Mouse (Mus musculus) erythroblast, embryonic 14.5 days (primary cell): Measurements from ENCODE around the gene Homez. TPM values are rescaled to one million over a fixed set of nuclear protein-coding genes. Genes with fewer than 3 reads are reported as not detected.

Source experiments
- H3K27me3 ChIP-seq: 2 replicates; pipeline ENCODE4 v1.6.1; 2012; ENCODE audit warnings: inconsistent platforms; ENCODE audit not compliant: control insufficient read depth
- H3K36me3 ChIP-seq: 2 replicates; pipeline ENCODE4 v1.6.1; 2012; ENCODE audit warnings: mild to moderate bottlenecking, inconsistent platforms; ENCODE audit not compliant: control insufficient read depth
- H3K4me1 ChIP-seq: 2 replicates; pipeline ENCODE4 v1.6.1; 2012; ENCODE audit warnings: inconsistent platforms; ENCODE audit not compliant: control insufficient read depth
- H3K4me3 ChIP-seq: replicated peaks from 2 replicates; pipeline ENCODE3; 2012; ENCODE audit warnings: moderate library complexity, mild to moderate bottlenecking, inconsistent platforms
- H3K9me3 ChIP-seq: 2 replicates; pipeline ENCODE4 v1.6.1; 2012; ENCODE audit warnings: low read length, inconsistent platforms, mixed read lengths; ENCODE audit not compliant: control insufficient read depth
- GATA1 ChIP-seq: IDR thresholded peaks from 2 replicates; pipeline ENCODE4 v1.6.1; 2012; ENCODE audit warnings: low read length, inconsistent platforms, mixed read lengths
- TAL1 ChIP-seq: IDR thresholded peaks from 3 replicates; pipeline ENCODE4 v1.6.1; 2012; ENCODE audit warnings: low read length, inconsistent platforms, mixed read lengths
- polyA plus RNA-seq: library from polyadenylated mRNA; stranded (reverse); fragments of >175 nt; gene quantifications from 2 replicates; pipeline ENCODE4 v1.2.3, GENCODE M21; 2012

Homez gene
- polyA plus RNA-seq, 1 experiment: not detected

- H3K4me3 ChIP-seq: no peak overlapping the region
- no peaks in the 10 kb centered on the region for H3K27me3 ChIP-seq
- H3K36me3 ChIP-seq: no peaks in the 10 kb centered on the region
- H3K9me3 ChIP-seq: no peaks in the 10 kb centered on the region
- TF ChIP-seq TAL1 (no peak), GATA1 (no peak)
- no peaks in the 10 kb centered on the region for H3K4me1 ChIP-seq
Measured at GRCm38 (mm10) chr14:54857891-54858290, 12.9 kb downstream of the Homez start.

GRCm38 (mm10) chr14:54856703-54857102 is 14.1 kb downstream of the Homez start:
- Histone ChIP-seq H3K9me3 (no peaks in the 10 kb centered on the region), H3K36me3 (no peaks in the 10 kb centered on the region), H3K27me3 (no peaks in the 10 kb centered on the region), H3K4me3 (no peak overlapping the region), H3K4me1 (no peaks in the 10 kb centered on the region)
- no peak for TF ChIP-seq GATA1
- TF ChIP-seq TAL1: no peak

GRCm38 (mm10) chr14:54855726-54856125 is 15.0 kb downstream of the Homez start:
- no peaks in the 10 kb centered on the region for H3K27me3 ChIP-seq
- no peaks in the 10 kb centered on the region for H3K9me3 ChIP-seq
- H3K4me3 ChIP-seq: no peak overlapping the region
- TF ChIP-seq GATA1 (no peak), TAL1 (no peak)
- H3K4me1 ChIP-seq: no peaks in the 10 kb centered on the region
- H3K36me3 ChIP-seq: no peaks in the 10 kb centered on the region

- H3K27me3 ChIP-seq: no peaks in the 10 kb centered on the region
- TF ChIP-seq GATA1: no peak
- no peak for TF ChIP-seq TAL1
- H3K9me3 ChIP-seq: no peaks in the 10 kb centered on the region
- no peak overlapping the region for H3K4me3 ChIP-seq
- no peaks in the 10 kb centered on the region for H3K36me3 ChIP-seq
- H3K4me1 ChIP-seq: no peaks in the 10 kb centered on the region
Measured at GRCm38 (mm10) chr14:54843461-54843860, 27.3 kb downstream of the Homez start.

- no peak overlapping the region for H3K4me3 ChIP-seq
- no peak for TF ChIP-seq GATA1
- no peak for TF ChIP-seq TAL1
- no peaks in the 10 kb centered on the region for H3K36me3 ChIP-seq
- no peaks in the 10 kb centered on the region for H3K4me1 ChIP-seq
- H3K9me3 ChIP-seq: no peaks in the 10 kb centered on the region
- H3K27me3 ChIP-seq: no peaks in the 10 kb centered on the region
Measured at GRCm38 (mm10) chr14:54823716-54824115, 47.0 kb downstream of the Homez start.

- H3K27me3 ChIP-seq: no peaks in the 10 kb centered on the region
- H3K9me3 ChIP-seq: no peaks in the 10 kb centered on the region
- H3K36me3 ChIP-seq: no peaks in the 10 kb centered on the region
- no peak overlapping the region for H3K4me3 ChIP-seq
- TF ChIP-seq GATA1 (no peak), TAL1 (no peak)
- H3K4me1 ChIP-seq: no peaks in the 10 kb centered on the region
Measured at GRCm38 (mm10) chr14:54822301-54822700, 48.5 kb downstream of the Homez start.

GRCm38 (mm10) chr14:54817791-54818190 is 53.0 kb downstream of the Homez start:
- Histone ChIP-seq H3K9me3 (no peaks in the 10 kb centered on the region), H3K4me3 (no peak overlapping the region), H3K36me3 (no peaks in the 10 kb centered on the region), H3K4me1 (peaks cover 2% of the 10 kb centered on the region), H3K27me3 (no peaks in the 10 kb centered on the region)
- TF ChIP-seq TAL1 (no peak), GATA1 (no peak)

- H3K4me3 ChIP-seq: no peak overlapping the region
Measured at GRCm38 (mm10) chr14:54815737-54816136, 55.0 kb downstream of the Homez start.

GRCm38 (mm10) chr14:54813991-54814390 is 56.8 kb downstream of the Homez start, which contains the start of gene Rnf212b:
Gene Rnf212b, plus strand, starts transcription at chr14:54814141.
- TF ChIP-seq GATA1 (no peak), TAL1 (no peak)
- H3K4me1 ChIP-seq: peaks cover 6% of the 10 kb centered on the region
- no peaks in the 10 kb centered on the region for H3K27me3 ChIP-seq
- H3K9me3 ChIP-seq: no peaks in the 10 kb centered on the region
- H3K4me3 ChIP-seq: no peak within 1 kb of the TSS
- H3K36me3 ChIP-seq: no peaks in the 10 kb centered on the region

More at GRCm38 (mm10) chr14:54815737-54816136, 55.0 kb downstream of the Homez start:
- Histone ChIP-seq H3K4me1 (peaks cover 2% of the 10 kb centered on the region), H3K27me3 (no peaks in the 10 kb centered on the region), H3K9me3 (no peaks in the 10 kb centered on the region), H3K36me3 (no peaks in the 10 kb centered on the region)
- TF ChIP-seq TAL1 (no peak), GATA1 (no peak)

GRCm38 (mm10) chr14:54809668-54810033 is 61.1 kb downstream of the Homez start:
- no peak overlapping the region for H3K4me3 ChIP-seq
- H3K4me1 ChIP-seq: peaks cover 4% of the 10 kb centered on the region
- no peaks in the 10 kb centered on the region for H3K27me3 ChIP-seq
- H3K9me3 ChIP-seq: no peaks in the 10 kb centered on the region
- no peaks in the 10 kb centered on the region for H3K36me3 ChIP-seq
- no peak for TF ChIP-seq TAL1
- TF ChIP-seq GATA1: no peak
